Mouse (Mus musculus) cerebellum, adult 8-10 months (tissue): Measurements from ENCODE around the gene Ribc1.

Experiments used
- DNase-seq: peaks from one replicate; pipeline ENCODE4 v3.0.0; 2022

Ribc1 gene

GRCm38 (mm10) chrX:152016151-152017145 is at the start of gene Ribc1, which contains the start of gene Smc1a:
TSS of gene Ribc1 (minus strand) at chrX:152016295.
TSS of gene Smc1a (plus strand) at chrX:152016428.
- peak; percentile 83 for DNase-seq

- no peak for DNase-seq
Observed at GRCm38 (mm10) chrX:152065674-152066073, 49.6 kb upstream of the Ribc1 start.

- DNase-seq, result no peak
Observed at GRCm38 (mm10) chrX:152054094-152054493, 38.0 kb upstream of the Ribc1 start.

DNA sequence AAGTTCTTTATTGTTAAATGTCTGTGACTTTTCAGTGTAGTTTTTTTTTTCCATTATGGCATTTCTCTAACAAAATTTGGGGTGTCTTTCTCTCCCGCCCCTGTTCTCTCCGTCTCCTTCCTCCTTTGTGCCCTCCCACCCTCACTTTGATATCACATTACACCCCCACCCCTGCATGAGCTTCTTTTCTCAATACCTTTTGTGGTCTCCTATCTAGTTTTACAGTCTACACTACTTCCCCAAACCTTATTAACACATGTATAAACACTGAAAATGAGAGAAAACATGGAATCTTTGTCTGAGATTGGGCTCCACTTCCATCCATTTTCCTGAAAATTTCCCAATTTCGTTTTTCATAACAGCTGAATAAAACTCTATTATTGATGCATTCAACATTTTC is 36.5 kb upstream of the Ribc1 start:
- no peak for DNase-seq

GRCm38 (mm10) chrX:152047230-152047629 is 31.1 kb upstream of the Ribc1 start:
- DNase-seq, result no peak

- no peak for DNase-seq
Observed at GRCm38 (mm10) chrX:152039865-152040264, 23.8 kb upstream of the Ribc1 start.

- DNase-seq, result no peak
Observed at GRCm38 (mm10) chrX:152019294-152019693, 3.2 kb upstream of the Ribc1 start.

- no peak for DNase-seq
Observed at GRCm38 (mm10) chrX:152017186-152017585, 1.1 kb upstream of the Ribc1 start.

GRCm38 (mm10) chrX:152015752-152016150 is 344 bp downstream of the Ribc1 start:
- no peak for DNase-seq

GRCm38 (mm10) chrX:152007863-152008262 is 8.2 kb downstream of the Ribc1 start:
- no peak for DNase-seq

DNA sequence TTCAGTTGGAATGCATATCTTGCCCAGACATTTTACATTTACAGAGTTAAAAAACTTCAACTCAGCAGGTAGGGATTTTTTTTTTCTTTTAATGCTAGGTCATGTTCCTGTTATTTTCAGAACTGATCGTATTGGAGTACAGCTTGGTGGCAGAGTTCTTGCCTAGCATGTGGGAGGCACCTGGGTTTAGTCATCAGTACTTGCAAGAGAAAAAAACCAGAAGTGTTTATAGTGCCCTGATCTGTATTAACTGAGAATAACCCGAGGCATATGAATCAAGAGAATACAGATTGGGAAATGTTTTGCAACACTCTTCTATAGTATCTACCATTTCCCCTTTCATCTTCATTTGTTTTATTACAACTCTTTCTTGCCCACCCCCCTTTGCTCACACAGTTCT is 13.2 kb downstream of the Ribc1 start:
- no peak for DNase-seq

DNA sequence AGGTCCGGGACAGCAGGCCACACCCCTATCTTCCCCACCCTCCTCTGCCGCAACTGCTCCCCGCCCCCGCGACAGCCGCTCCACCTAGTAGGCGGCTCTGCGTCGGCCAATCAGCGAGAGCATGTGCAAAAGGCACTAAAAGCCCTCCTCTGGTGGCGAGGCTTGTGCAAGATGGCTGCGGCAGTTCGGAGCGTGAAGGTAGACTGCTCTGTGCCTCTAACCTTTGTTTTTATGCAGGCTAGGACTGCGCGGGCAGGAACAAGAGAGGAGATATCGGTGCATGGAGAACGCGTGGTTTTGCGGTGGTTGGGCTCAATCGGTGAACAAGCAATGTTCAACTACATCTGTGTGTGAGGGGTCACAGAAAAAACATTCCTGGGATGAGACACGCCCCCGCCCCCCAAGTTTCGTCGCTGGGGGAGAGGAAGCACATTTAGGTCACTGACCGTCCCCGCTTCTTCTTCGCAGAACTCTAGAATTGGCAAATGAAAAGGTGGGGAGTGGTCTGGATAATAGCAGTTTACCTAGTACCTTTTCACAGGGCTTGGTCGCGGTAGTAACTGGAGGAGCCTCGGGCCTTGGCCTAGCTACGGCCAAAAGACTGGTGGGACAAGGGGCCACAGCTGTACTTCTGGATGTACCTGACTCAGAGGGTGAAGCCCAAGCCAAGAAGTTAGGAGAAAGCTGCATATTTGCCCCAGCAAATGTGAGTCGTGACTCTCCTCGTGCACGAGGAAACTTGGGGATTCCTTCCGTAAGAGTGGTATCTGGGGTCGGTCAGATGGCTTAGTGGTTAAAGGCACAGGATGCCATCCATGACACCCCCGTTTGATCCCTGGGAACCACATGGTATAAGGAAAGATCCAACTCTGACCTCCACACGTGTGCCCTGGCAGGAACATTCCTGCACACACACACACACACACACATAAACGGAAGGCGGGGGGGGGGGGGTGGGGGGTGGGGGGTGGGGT is 14.1 kb downstream of the Ribc1 start, which contains the start of gene Hsd17b10:
Gene Hsd17b10 (plus strand): TSS at position 109 of the 974 bp plus-strand sequence.
- DNase-seq, result peak; percentile 71

DNA sequence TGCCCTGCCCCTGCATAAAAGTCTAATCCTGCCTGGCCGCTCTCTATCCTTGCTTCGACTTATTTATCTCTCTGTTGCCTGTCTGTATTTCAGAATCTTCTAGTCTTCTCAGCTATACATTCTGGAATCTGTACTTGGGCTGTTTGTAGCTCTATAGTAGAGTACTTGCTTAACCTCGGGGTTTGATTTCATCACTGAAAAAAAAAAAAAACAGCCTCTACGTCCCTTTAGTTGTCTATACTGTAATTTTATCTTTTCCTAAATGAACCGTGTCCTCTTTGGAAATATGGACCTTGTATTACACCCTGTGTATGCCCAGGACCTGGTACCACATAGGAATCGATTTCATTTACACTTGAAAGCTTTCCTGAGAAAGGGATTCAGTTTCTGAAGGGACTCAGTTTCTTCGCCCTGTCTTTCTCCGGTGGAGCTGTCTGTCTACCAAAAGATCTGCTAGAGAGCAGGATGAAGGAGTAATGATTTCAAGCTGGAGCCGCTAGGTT is 14.9 kb downstream of the Ribc1 start:
- no peak for DNase-seq

DNA sequence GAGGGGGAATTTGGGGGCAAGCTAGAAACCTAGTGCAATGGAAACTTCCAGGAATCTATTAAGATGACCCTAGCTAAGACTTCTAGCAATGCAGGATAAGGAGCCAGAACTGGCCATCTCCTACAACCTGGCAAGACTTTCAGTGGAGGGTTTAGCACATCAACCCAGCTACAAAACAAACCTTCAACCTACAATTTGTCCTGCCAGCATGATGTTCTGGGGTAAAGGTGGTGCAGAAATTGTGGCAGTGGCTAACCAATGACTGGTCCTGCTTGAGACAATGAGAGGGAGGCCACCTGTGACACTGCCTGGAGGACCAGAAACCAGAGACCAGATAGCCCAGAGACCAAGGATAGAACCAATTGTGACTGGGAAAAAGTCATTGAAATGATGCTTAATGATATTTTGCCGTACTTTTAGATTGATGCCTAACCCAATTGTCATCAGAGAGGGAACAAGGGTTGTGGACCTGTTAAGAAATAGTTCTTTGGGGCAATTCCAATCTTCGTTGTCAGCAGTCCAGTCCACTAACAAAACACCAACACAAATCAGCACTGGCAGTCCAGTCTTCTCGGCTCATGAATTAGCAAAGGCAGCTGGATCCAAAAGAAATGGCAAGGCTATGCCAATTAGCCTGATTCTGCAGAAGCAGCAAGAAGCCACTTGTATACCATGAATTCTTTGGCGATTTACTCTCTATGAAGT is 16.9 kb downstream of the Ribc1 start:
- DNase-seq, result no peak
